Mouse (Mus musculus): ENCODE measurements around the gene Col10a1. TPM values are rescaled to one million over a fixed set of nuclear protein-coding genes. Genes with fewer than 3 reads are reported as not detected.
"Not testable (repeated sequence)": the region's sequence is repeated elsewhere in the genome, so short reads cannot be mapped to it uniquely, and the experiment has no call there.

Col10a1 gene
- polyA plus RNA-seq, 1 experiment from 2014 or later: 0.16 TPM

DNA sequence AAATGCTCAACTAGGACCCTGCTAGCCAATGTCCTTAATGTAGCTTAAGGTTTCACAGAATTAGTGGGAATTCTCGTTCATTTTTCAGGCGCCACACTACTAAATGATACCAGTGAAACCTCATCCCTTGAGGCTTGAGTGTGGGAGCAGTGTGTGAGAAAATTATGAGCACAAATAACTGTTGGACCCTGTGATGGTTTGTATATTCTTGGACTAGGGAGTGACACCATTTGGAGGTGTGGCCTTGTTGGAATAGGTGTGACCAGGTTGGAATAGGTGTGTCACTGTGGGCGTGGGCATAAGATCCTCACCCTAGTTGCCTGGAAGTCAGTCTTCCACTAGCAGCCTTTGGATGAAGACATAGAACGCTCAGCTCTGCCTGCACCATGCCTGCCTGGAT lies 29.0 kb downstream of the Col10a1 start:
- H3K36me3 ChIP-seq, H3K27ac ChIP-seq: not testable (repeated sequence)
- H3K4me1 ChIP-seq (replicated peaks): peaks cover 13% of the 10 kb centered on the region

DNA sequence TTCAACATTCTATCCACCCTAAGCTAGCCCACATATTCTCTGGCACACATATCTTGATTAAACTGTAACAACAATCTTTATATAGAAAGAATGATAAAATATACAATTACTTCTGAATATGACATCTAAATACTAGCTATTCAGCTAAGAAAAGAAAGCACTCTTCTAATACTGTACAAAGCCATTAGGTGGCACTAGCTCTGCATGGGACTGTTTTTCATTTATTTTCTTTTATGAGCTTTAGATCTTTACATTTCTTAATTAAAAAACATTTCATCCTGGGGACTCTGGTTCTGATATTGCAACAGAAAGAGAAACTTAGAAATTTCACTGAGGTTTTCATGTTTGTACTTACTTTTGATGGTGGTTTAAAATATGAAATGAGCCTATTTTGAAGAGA lies 42.0 kb downstream of the Col10a1 start:
- ATAC-seq (replicated peaks; ENCODE audit: insufficient number of reproducible peaks, insufficient read depth, low FRiP score, low read depth): no peak
- H3K9me3 ChIP-seq (replicated peaks): no peaks in the 10 kb centered on the region
- H3K36me3 ChIP-seq: no peaks in the 10 kb centered on the region
- no peak overlapping the region for H3K9ac ChIP-seq
- H3K27ac ChIP-seq: no peak overlapping the region
- H3K4me2 ChIP-seq: no peak overlapping the region
- no peaks in the 10 kb centered on the region for H3K4me1 ChIP-seq (replicated peaks)
- no peak overlapping the region for H3K4me3 ChIP-seq
- H3K27me3 ChIP-seq: no peaks in the 10 kb centered on the region

More for the DNA sequence above, 29.0 kb downstream of the Col10a1 start:
- H3K27me3 ChIP-seq; H3K9me3 ChIP-seq (replicated peaks); ATAC-seq (replicated peaks; ENCODE audit: insufficient number of reproducible peaks, insufficient read depth, low FRiP score, low read depth): not testable (repeated sequence)
- Histone ChIP-seq H3K9ac (peak overlapping the region; percentile 25), H3K4me3 (peak overlapping the region; percentile 85), H3K4me2 (peak overlapping the region; percentile 62)
- WGBS: 69% methylated on average over 4 of the region's 4 CpGs

GRCm38 (mm10) chr10:34434191-34434590 lies 44.4 kb downstream of the Col10a1 start:
- not testable (repeated sequence) for ATAC-seq (replicated peaks; ENCODE audit: insufficient number of reproducible peaks, insufficient read depth, low FRiP score, low read depth); H3K4me3 ChIP-seq; H3K36me3 ChIP-seq; H3K27me3 ChIP-seq; H3K4me1 ChIP-seq (replicated peaks); H3K9ac ChIP-seq; H3K9me3 ChIP-seq (replicated peaks); H3K27ac ChIP-seq; H3K4me2 ChIP-seq
- 91% methylated on average over 6 of the region's 14 CpGs for WGBS

Other genes with a start within 250 kb of the Col10a1 start
- 12.4 and 16.1 TPM in 2 replicates for gene Dse, start 182.3 kb upstream of the Col10a1 start, polyA plus RNA-seq (2015; fragmentation: Nextera tagmentation; extraction: Ambion mirVana)
- gene Tspyl1, start 107.8 kb upstream of the Col10a1 start, polyA plus RNA-seq (2015; fragmentation: Nextera tagmentation; extraction: Ambion mirVana): 69.4 and 72.5 TPM in 2 replicates
- gene Tspyl4, start 92.5 kb upstream of the Col10a1 start, polyA plus RNA-seq (2015; fragmentation: Nextera tagmentation; extraction: Ambion mirVana): 18.5 and 20.1 TPM in 2 replicates
- 5.1 and 6.5 TPM in 2 replicates for gene Nt5dc1, start 28.6 kb downstream of the Col10a1 start, polyA plus RNA-seq (2015; fragmentation: Nextera tagmentation; extraction: Ambion mirVana)
- gene Frk, start 93.4 kb downstream of the Col10a1 start, polyA plus RNA-seq (2015; fragmentation: Nextera tagmentation; extraction: Ambion mirVana): 3.6 and 4.7 TPM in 2 replicates

All from heart, embryonic 15.5 days (tissue).